Mouse (Mus musculus): ENCODE results near the gene Fam43a. TPM values are rescaled to one million over a fixed set of nuclear protein-coding genes. Genes with fewer than 3 reads are reported as not detected.

Gene Fam43a
- total RNA-seq, 2 experiments from 2014 or later, result 7.5 to 11.9 TPM

DNA sequence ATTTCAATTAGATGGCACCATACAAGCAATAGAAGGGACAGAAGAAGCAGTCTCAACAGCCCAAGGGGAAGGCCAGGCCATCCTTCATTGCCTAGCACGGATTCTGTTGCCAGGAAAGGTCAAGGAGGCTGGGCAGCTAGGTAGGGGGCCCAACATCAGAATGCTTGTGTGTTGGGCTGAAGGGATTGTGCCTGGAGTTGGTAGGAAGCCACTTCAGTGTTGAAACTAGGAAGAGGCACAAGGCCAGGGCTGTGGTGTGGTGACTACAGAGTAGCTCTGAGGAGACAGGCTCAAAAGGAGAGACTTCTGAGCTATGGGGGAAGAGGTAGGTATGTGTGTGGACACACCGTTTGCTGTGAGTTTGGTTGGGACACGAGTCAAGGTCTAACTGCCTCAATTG lies 4.2 kb upstream of the Fam43a start:
- ATAC-seq (replicated peaks; ENCODE audit: poor library complexity, severe bottlenecking), result peak; percentile 29

DNA sequence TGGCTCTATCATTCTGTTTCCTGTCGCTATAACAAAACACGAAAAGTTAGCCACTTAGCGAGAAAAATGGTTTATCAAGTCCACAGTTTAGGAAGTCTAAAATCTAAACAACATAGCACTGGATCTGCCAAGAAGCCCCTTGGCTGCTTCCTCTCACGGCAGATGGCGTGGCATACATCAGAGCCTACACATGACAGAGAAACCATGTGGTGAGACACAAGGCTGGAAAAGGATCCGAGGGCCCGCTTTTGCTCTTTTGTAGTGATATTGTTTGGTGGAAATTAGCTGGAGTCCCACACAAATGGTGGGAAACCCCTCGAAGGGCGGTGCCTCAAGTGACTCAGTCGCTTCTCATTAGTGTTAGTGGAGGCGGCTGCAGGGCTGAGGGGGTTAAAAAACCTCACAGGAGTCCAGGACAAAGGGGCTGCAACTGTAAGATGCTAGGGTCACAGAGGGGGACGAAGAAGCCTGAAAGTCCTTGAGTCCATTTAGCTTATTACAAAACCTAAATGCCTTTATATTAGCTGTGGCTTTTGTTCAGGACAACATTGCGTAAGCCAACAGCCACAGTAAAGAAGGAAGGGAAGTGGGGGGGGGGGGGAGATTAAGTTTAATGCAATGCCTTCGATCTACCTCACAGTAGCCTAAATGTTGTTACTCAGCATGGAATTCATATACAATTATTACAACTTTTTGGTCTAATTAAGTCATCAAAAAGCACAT lies 3.5 kb upstream of the Fam43a start:
- ATAC-seq (replicated peaks; ENCODE audit: poor library complexity, severe bottlenecking), result peak; percentile 34

DNA sequence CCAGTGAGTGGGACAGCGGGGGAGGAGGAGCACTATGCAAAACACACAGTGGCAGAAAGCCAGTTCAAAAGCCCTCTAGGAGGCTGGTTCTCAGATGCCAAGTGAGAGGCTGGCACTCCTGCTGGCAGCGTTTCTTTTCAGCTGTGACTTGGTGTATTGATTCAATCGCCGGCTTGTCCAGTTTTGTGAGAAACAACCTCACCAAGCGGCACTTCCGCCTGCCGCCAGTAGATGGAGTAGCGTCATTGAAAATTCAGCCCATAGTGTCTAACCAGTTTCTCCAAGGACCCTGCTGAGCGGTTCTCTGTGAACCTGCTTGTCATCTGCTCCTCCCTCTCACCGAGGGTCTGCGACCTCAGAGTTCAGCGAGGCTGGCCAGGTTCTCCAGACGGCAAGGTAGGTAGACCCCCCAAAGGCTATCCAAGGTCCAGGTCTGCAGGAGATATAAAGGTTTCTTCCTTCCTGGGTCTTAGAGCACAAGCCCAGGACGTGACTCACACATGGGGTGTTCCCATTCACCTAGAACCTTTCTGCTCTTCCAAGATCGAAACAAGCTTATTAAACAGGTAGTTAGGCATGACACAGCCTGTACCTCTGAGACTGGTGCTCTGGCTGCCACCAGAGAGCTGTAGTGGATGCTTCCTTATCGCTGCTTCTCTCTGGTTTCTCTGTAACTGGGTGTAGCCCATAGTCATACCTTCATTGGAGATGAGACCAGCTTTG lies 2.4 kb upstream of the Fam43a start:
- ATAC-seq (replicated peaks; ENCODE audit: poor library complexity, severe bottlenecking), result peak; percentile 26

DNA sequence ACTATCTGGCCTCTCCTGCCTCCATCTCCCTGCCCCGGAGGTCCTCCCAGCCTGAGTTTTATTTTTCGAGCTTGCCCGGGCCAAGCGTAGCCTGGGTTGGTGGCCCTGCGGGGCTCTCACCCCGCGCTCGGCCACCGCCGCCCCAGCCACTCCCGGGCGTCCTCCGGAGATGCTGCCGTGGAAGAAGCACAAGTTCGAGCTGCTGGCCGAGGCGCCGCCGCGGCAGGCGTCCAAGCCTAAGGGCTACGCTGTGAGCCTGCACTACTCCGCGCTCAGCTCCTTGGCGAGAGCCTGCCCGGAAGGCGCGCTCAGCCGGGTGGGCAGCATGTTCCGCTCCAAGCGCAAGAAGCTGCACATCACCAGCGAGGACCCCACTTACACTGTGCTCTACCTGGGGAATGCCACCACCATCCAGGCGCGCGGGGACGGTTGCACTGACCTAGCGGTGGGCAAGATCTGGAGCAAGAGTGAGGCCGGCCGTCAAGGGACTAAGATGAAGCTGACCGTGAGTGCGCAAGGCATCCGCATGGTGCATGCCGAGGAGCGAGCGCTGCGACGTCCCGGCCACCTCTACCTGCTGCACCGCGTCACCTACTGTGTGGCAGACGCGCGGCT lies 1.0 kb downstream of the Fam43a start:
- ATAC-seq (replicated peaks; ENCODE audit: poor library complexity, severe bottlenecking), result no peak

DNA sequence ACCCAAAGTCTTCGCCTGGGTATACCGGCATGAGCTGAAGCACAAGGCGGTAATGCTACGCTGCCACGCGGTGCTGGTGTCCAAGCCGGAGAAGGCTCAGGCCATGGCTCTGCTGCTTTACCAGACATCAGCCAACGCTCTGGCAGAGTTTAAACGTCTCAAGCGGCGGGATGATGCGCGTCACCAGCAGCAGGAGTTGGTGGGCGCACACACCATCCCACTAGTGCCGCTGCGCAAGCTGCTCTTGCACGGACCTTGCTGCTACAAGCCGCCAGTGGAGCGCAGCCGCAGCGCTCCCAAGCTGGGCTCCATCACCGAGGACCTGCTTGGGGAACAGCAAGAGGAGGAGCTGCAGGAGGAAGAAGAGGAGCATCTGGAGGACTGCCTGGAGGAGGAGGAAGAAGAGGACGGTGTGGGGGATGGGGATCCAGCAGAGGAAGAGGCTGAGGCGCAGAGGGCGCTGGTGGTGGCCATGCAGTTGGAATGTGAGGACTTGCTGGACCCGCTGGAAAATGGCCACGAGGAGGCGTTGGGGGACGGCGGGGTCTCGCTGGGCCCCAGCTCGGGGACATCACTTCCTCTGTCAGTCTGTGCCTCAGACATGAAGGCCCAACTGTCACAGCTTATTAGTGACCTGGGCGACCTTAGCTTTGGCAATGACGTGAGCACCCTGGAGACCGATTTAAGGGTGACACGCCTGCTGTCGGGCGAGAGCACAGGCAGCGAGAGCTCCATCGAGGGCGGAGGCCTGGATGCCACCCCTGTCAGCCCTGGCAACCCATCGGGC lies 1.7 kb downstream of the Fam43a start:
- peak; percentile 15 for ATAC-seq (replicated peaks; ENCODE audit: poor library complexity, severe bottlenecking)

DNA sequence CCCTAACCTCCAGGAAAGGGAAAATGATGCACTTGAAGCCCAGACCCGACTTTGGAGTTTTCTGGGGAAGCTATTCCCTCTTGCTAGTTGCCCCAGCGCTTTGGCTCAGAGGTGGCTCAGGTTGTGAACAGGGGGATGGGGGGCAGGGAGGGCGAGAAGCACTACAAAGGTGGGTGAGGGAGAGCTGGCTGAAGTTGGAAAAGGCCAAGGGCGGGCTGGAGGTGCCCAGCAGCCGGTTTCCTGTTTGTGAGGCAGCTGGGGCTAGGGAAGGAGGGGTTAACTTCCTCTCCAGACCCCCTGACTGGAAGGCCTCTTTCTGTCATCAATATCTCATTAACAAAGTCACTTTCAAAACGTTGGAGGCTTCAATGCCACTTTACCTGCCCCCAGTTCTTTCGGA lies 2.4 kb downstream of the Fam43a start:
- no peak for ATAC-seq (replicated peaks; ENCODE audit: poor library complexity, severe bottlenecking)

DNA sequence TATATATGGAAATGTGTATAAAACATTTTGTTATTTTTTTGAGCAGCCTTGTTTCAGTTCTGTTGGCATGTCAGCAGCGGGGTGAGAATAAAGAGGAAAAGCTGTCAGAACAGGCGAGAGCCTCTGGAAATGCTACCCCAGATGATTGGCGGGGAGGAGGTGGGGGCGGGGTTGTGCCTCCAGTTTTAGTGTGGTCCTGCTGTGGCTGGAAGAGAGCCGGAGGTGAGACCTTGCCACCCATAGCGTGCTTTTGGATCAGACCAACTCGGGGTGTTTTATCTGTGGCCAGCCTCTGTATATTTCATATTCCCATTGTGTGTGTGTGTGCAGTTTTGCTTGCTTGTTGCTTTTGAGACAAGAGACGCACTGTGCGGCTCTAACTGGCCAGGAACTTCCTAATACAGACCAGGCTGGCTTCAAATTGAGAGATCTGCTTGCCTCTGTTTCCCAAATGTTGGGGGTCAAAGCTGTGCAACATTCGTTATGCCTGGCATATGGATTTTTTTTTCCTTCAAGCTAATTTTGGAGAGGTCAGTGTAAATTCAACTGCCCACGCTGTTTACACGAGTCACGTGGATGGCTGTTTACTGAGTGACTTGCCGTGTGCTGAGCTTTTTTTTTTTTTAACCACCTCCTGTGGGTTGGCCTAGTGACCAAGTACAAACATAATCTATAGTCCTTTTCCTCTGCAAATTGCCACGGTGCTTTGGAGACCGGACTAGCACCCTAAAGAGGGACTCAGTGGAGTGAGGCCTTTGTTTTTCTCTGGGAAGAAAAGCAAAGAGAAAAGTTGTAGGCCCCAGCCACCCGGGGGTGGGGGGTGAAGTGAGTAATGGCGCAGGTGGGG lies 3.4 kb downstream of the Fam43a start:
- ATAC-seq (replicated peaks; ENCODE audit: poor library complexity, severe bottlenecking), result no peak

DNA sequence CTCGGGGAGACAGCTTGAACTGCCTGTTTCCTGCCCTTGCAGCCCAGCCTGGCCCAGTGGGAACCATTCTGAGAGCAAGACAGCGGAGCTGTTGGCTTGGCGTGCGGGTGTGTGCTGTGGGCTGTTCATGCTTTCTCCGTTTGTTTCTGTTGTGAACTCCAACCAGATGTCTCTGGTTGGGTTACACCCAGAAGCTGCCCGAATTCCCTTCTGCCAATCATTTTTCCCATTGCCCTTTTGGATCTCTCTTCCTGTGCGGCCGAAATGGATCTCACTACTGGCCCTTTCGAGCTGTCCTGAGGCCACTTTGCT lies 4.0 kb downstream of the Fam43a start:
- ATAC-seq (replicated peaks; ENCODE audit: poor library complexity, severe bottlenecking), result no peak

DNA sequence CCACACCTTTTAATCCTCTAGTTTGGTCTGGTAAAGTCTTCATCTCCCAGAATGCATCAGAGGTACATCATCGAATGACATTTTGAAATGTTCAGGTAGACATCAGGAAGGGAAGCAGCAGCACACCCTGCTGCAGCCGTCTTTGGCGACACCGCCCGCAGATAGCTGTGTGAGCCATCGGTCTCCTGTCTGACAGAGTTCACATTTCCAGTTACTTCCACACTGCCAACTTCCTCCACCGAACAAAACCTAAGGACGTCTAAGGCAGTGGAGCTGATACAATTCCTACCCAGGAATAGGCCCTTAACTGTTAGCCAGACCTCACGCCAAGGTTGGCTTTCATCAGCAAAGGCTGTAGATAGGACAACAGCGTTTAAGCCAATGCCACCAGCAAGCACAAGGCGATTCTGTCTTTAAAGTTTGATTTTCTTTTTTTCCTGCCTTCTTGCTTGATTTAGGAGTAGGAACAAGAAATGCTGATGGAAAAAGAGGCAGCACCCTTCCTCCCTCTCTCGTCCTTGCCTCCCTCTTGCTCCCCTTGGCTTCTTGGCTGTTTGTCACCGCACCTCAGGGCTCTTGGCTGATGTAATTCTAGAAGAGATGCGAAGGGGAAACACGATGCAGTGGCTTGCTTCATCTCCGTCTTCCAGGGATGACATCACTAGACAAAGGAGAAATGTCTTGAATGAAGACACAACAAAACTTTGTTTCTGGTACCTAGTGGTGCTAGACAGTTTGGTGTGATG lies 4.7 kb downstream of the Fam43a start:
- ATAC-seq (replicated peaks; ENCODE audit: poor library complexity, severe bottlenecking), result no peak

DNA sequence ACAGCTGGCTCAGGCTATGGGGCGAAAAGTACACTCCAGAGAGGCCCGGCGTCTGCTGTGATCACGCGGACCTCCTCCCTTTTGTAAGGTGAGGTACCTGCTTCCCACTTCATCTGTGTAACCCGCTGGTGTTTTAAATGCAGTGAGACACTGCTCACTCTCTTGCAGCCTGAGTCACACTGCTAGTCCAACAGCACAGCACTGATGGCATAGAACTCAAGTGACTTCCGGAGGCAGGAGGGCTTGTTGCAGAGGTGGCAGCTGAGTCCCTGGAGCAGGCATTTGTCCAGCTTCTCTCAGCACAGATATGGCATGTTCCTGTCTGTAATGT lies 5.2 kb downstream of the Fam43a start:
- no peak for ATAC-seq (replicated peaks; ENCODE audit: poor library complexity, severe bottlenecking)

DNA sequence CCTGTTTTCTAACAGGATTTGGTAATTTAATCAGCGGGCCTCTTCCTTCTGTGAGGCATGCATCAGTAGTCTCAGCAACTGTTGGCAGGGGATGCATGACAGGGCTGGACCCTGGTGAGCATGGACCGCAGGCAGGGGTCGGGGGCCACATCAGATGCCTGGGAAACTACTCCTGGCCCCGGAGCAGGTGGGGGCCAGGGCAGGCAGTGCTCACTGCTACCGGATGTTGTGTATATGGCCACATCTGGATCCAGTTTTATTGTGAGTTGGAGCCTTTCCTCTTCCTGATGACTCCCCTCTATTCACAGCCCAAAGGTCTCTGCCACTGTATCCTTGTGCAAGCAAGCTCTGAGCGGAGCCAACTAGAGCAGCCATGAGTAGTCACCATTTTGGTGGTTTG lies 6.0 kb downstream of the Fam43a start:
- ATAC-seq (replicated peaks; ENCODE audit: poor library complexity, severe bottlenecking), result no peak

DNA sequence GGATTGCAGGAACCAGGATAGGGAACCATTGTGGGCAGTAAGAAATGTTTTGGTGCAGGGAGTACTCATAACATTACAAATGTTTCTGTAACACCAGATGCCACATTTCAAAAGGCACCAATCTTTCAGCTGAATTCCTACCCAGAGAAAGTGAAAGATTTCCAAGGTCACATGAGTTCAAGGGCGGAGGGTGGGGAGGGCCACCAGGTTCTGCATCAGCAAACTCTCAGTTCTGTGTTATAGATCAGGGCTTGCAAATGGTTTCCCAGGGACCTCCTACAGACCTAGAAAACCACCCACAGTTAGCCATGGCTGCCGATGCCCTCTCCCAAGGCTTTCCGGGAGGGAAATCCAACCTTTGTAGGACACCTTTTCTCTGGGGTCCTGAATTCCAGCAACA lies 8.3 kb downstream of the Fam43a start:
- ATAC-seq (replicated peaks; ENCODE audit: poor library complexity, severe bottlenecking), result no peak

DNA sequence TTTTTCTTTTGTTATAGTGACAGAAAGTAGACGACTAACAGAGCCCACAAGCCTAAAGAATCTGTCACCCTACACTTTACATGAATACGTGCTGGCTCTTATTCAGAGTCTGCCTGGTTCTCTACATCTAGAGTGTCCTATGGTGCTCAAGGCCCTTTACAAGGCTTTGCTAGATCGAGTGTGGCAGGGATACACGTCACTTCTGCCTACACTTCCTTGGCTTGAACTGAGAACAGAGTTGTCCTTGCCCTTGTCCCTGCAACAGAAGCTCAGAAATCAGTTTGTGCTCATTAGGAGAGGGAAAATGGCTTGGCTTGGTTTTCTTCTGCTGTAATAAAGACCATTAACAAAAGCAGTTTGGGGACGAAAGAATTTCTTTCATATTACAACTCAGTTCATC lies 11.8 kb downstream of the Fam43a start:
- no peak for ATAC-seq (replicated peaks; ENCODE audit: poor library complexity, severe bottlenecking)

DNA sequence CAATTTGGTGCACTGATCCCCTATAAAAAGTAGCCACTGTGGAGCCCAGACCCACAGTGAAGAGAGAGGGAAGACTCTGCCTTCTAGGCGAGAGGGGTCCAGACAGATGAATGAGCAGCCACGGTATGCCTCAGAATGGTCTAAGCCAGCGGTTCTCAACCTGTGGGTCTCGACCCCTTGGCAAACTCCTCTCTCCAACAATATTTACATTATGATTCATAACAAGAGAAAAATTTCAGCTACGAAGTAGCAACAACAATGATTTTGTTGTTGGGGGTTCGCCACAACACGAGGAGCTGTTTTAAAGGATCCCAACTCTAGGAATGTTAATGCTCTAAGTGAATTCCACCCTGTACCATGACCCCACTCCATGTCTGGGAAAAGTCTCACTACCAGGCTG lies 13.6 kb downstream of the Fam43a start:
- no peak for ATAC-seq (replicated peaks; ENCODE audit: poor library complexity, severe bottlenecking)

DNA sequence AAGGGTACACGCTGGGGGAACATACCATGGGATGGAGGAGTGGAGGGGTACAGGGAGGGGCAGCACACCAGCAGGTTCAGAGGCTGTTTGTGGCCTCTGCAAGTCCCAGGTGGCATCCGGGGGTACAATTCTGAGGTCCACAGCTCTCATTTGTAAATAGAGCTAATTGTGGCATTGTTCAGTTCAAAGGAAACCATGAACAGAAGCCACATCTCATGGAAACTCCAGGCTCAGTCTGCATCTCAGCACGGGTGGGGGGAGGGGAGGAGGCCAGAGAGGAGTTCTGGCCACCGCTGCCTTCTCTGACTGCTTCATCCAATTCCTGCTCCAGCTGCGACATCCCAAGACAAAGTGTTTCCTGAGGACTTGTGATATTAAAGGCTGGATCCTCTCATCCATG lies 14.6 kb downstream of the Fam43a start:
- ATAC-seq (replicated peaks; ENCODE audit: poor library complexity, severe bottlenecking), result no peak

DNA sequence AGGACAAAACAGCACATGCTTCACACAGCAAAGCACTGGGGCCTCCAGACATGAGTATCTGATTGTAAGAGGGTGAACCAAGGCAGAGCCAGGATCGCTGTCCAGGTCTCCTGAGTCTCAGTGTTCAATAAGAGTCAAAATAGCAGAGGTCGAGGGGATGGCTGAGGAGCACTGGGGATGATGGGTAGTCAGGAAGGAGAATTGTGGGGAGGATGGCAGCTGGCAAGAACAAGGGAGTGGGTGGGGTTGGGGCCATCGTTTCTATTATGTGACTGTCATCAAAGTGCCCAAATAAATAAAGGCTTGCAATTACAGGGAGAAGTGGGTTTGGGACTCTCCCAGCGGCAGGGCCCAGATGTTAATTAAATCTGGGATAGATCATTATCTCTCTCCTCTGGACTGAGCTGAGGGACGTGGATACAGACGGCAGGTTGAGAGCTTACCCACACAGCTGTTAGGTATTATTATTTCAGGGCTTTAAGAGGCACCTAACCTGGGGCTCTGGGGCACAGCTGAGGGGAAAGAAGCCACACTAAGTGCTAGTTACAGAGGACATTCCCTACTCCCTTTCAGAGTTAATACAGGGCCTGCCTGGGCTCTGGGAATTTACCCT lies 15.3 kb downstream of the Fam43a start:
- no peak for ATAC-seq (replicated peaks; ENCODE audit: poor library complexity, severe bottlenecking)

DNA sequence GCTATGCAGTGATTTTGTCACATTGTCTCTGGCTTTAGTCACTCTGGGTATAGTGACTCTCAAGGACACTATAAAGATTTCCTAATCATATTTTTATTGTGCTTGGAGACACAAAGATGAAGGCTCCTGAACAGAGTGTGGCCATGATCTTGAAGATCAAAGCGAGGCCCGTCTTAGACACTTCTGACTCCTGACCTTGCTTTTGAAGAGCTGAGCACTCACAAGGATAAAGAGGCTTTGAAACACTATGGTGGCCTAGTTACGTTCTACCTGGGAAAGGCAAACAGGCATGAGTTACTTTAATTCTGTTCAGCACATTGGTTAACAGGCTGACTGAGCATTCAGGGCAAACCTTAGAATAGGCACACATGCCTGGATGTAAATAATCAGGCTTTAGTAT lies 16.8 kb downstream of the Fam43a start:
- ATAC-seq (replicated peaks; ENCODE audit: poor library complexity, severe bottlenecking), result no peak

DNA sequence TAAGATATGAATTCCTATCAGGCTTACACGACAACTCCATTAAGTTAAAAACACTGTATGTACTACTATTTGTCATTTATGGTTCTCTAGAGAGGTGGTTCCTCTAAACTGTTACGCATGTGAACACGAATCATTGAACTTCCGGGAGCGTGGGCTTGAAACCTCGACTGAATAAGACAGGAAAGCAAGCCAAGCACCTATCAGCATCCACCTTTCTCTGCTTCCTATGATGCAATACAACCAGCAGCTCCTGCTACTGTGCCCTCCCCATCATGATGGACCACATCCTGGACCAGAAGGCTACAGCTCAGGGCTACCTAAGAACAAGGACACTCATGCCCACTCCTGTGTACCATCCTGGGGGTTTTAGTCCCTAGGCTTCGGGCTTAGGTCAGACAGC lies 24.1 kb downstream of the Fam43a start:
- peak; percentile 42; the same call in 1 of the 2 replicates for ATAC-seq (replicated peaks; ENCODE audit: poor library complexity, severe bottlenecking)

DNA sequence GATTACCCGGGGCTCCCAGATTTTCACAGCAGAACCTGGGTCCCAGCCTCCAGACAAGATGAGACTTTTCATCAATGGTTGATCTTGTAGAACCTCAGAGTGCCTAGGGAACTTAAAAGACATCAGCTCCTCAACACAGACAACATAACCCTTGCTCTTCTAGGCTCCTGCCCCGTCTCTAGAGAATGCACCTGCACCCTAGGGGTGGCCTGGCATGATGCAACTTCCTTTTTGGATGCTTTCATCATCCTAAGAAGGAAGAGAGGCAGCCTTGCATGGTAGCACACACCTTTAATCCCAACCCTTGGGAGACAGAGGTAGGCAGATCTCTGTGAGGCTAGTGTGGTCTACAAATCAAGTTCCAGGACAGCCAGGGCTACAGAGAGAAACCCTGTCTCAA lies 25.1 kb downstream of the Fam43a start:
- ATAC-seq (replicated peaks; ENCODE audit: poor library complexity, severe bottlenecking), result no peak

All from granulocyte monocyte progenitor cell, adult 5-6 weeks (primary cell).